Mouse (Mus musculus): ENCODE results near the gene Camk1g.

DNA sequence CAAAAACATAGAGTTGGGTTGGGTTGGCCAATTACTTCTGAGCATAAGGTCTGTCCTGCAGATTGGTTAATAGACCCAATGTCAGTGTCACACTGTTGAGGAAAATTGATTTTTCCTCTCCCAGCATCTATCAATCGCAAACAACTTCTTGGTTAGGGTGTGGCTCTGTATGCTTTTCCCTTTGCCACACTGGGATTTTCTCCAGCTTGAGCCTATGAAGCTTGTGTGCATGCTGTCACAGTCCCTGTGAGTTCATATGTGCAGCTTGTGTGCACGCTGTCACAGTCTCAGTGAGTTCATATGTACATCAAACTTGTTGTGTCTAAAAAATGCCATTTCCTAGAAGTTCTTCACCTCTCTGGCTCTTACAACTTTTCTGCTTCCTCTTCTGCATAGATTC, 63.3 kb downstream of the Camk1g start:
- TF ChIP-seq CTCF (conservative IDR thresholded peaks at IDR 0.05; ENCODE audit: insufficient read depth, insufficient read length, low read depth, low read length) = no peak
- no peak for TF ChIP-seq POLR2A (IDR thresholded peaks at IDR 0.05; ENCODE audit: low read depth, low read length)
